Mouse (Mus musculus) heart, embryonic 15.5 days (tissue): ENCODE results near the gene Mrpl4. TPM values are rescaled to one million over a fixed set of nuclear protein-coding genes. Genes with fewer than 3 reads are reported as not detected.

Experiments
- ATAC-seq: fragments of 200-750 bp; cut with Nextera tagmentation; replicated peaks from 2 replicates; pipeline ENCODE4 v1.8.0; 2017; ENCODE audit warnings: low read depth, moderate TSS enrichment; ENCODE audit not compliant: insufficient number of reproducible peaks, insufficient read depth, low FRiP score
- H3K27ac ChIP-seq: fragments of 300-500 bp; sonication (generic); 2 replicates; pipeline ENCODE4 v1.5.1; 2015; ENCODE audit warnings: mild to moderate bottlenecking, inconsistent platforms
- H3K27me3 ChIP-seq: fragments of 300-500 bp; sonication (generic); 2 replicates; pipeline ENCODE4 v1.6.1; 2015; ENCODE audit warnings: inconsistent platforms
- H3K36me3 ChIP-seq: fragments of 300-500 bp; sonication (generic); 2 replicates; pipeline ENCODE4 v1.6.1; 2015; ENCODE audit warnings: mild to moderate bottlenecking, inconsistent platforms
- H3K4me1 ChIP-seq: fragments of 300-500 bp; sonication (generic); replicated peaks from 2 replicates; pipeline ENCODE4 v1.6.1; 2015; ENCODE audit warnings: inconsistent platforms
- H3K4me2 ChIP-seq: fragments of 300-500 bp; sonication (generic); 2 replicates; pipeline ENCODE4 v1.6.1; 2015; ENCODE audit warnings: inconsistent platforms, mild to moderate bottlenecking, moderate library complexity
- H3K4me3 ChIP-seq: fragments of 300-500 bp; sonication (generic); 2 replicates; pipeline ENCODE4 v1.5.1; 2015; ENCODE audit warnings: mild to moderate bottlenecking, inconsistent platforms
- H3K9ac ChIP-seq: fragments of 300-500 bp; sonication (generic); 2 replicates; pipeline ENCODE4 v1.6.1; 2015; ENCODE audit warnings: mild to moderate bottlenecking, inconsistent platforms
- H3K9me3 ChIP-seq: fragments of 300-500 bp; sonication (generic); replicated peaks from 2 replicates; pipeline ENCODE4 v1.6.1; 2016; ENCODE audit warnings: inconsistent platforms
- WGBS: fragments of 180-500 bp; shearing (Covaris S2); methylation state at CpG from one replicate; pipeline ENCODE4 v1.1.7; 2015; ENCODE audit warnings: mixed read lengths; 5-methylcytosine and 5-hydroxymethylcytosine counted together
- polyA plus RNA-seq: library from polyadenylated mRNA; unstranded; fragments of >200 nt; fragmentation: Nextera tagmentation; extraction: Ambion mirVana; gene quantifications from 2 replicates; pipeline ENCODE4 v1.2.1, GENCODE M21; 2015

The Mrpl4 gene
- polyA plus RNA-seq, 1 experiment from 2014 or later, result 136 TPM

- H3K4me3 ChIP-seq, result peak overlapping the region; percentile 59
- WGBS, result 0% methylated on average over 36 of the region's 36 CpGs
- peak overlapping the region; percentile 47 for H3K9ac ChIP-seq
- H3K4me2 ChIP-seq, result peak overlapping the region; percentile 98
- H3K4me1 ChIP-seq, result peaks cover 57% of the 10 kb centered on the region
- H3K27ac ChIP-seq, result peak overlapping the region; percentile 64
- peak; percentile 10; the same call in 1 of the 2 replicates for ATAC-seq
- peaks cover 50% of the 10 kb centered on the region for H3K27me3 ChIP-seq
- H3K36me3 ChIP-seq, result no peaks in the 10 kb centered on the region
- no peaks in the 10 kb centered on the region for H3K9me3 ChIP-seq
Observed at GRCm38 (mm10) chr9:21031251-21031895, 28.8 kb downstream of the Mrpl4 start.

GRCm38 (mm10) chr9:21031896-21032351 lies 29.4 kb downstream of the Mrpl4 start, which contains the start of gene Icam5:
Gene Icam5, plus strand, starts transcription at chr9:21032073.
- H3K9ac ChIP-seq, result peak within 1 kb of the TSS; percentile 47
- no peaks in the 10 kb centered on the region for H3K36me3 ChIP-seq
- ATAC-seq, result no peak
- peaks cover 54% of the 10 kb centered on the region for H3K27me3 ChIP-seq
- WGBS, result under 1% methylated on average over 33 of the region's 35 CpGs
- no peaks in the 10 kb centered on the region for H3K9me3 ChIP-seq
- H3K4me2 ChIP-seq, result peak within 1 kb of the TSS; percentile 98
- H3K4me1 ChIP-seq, result peaks cover 63% of the 10 kb centered on the region
- H3K4me3 ChIP-seq, result peak within 1 kb of the TSS; percentile 59
- H3K27ac ChIP-seq, result peak within 1 kb of the TSS; percentile 64

GRCm38 (mm10) chr9:21032491-21032890 lies 30.0 kb downstream of the Mrpl4 start:
- peak overlapping the region; percentile 98 for H3K4me2 ChIP-seq
- H3K4me1 ChIP-seq, result peaks cover 69% of the 10 kb centered on the region
- 2% methylated on average over 7 of the region's 7 CpGs for WGBS
- no peaks in the 10 kb centered on the region for H3K9me3 ChIP-seq
- 0 out of 2 replicates have a peak overlapping the region, but pooled peaks have one; percentile 47 for H3K9ac ChIP-seq
- peaks cover 59% of the 10 kb centered on the region for H3K27me3 ChIP-seq
- no peaks in the 10 kb centered on the region for H3K36me3 ChIP-seq
- H3K4me3 ChIP-seq, result peak overlapping the region; percentile 59
- no peak for ATAC-seq
- no peak overlapping the region for H3K27ac ChIP-seq

- ATAC-seq, result peak; percentile 50
- Histone ChIP-seq H3K4me1 (peaks cover 74% of the 10 kb centered on the region), H3K27ac (no peak overlapping the region), H3K9ac (peak overlapping the region; percentile 44), H3K36me3 (no peaks in the 10 kb centered on the region), H3K9me3 (no peaks in the 10 kb centered on the region), H3K4me3 (peak overlapping the region; percentile 59), H3K4me2 (peak overlapping the region; percentile 98), H3K27me3 (peaks cover 66% of the 10 kb centered on the region)
- WGBS, result 0% methylated on average over 34 of the region's 34 CpGs
Observed at GRCm38 (mm10) chr9:21033136-21033535, 30.6 kb downstream of the Mrpl4 start.

GRCm38 (mm10) chr9:21034481-21035085 lies 32.0 kb downstream of the Mrpl4 start:
- Histone ChIP-seq H3K27ac (no peak overlapping the region), H3K36me3 (no peaks in the 10 kb centered on the region), H3K27me3 (peaks cover 77% of the 10 kb centered on the region), H3K9me3 (no peaks in the 10 kb centered on the region), H3K9ac (no peak overlapping the region), H3K4me1 (peaks cover 72% of the 10 kb centered on the region), H3K4me2 (no peak overlapping the region), H3K4me3 (no peak overlapping the region)
- WGBS, result 5% methylated on average over 17 of the region's 17 CpGs
- no peak for ATAC-seq

- H3K9me3 ChIP-seq, result no peaks in the 10 kb centered on the region
- 35% methylated on average over 9 of the region's 9 CpGs for WGBS
- H3K27ac ChIP-seq, result no peak overlapping the region
- no peak for ATAC-seq
- no peak overlapping the region; the same call in 1 of the 2 replicates for H3K4me3 ChIP-seq
- H3K4me2 ChIP-seq, result no peak overlapping the region
- H3K9ac ChIP-seq, result no peak overlapping the region
- H3K4me1 ChIP-seq, result peaks cover 62% of the 10 kb centered on the region
- H3K27me3 ChIP-seq, result peaks cover 84% of the 10 kb centered on the region
- H3K36me3 ChIP-seq, result no peaks in the 10 kb centered on the region
Observed at GRCm38 (mm10) chr9:21035586-21035985, 33.0 kb downstream of the Mrpl4 start.

GRCm38 (mm10) chr9:21036161-21036560 lies 33.6 kb downstream of the Mrpl4 start:
- H3K27ac ChIP-seq, result no peak overlapping the region
- no peak for ATAC-seq
- H3K4me3 ChIP-seq, result no peak overlapping the region
- 14% methylated on average over 20 of the region's 20 CpGs for WGBS
- no peaks in the 10 kb centered on the region for H3K36me3 ChIP-seq
- H3K4me2 ChIP-seq, result peak overlapping the region; percentile 73
- H3K9me3 ChIP-seq, result no peaks in the 10 kb centered on the region
- peaks cover 56% of the 10 kb centered on the region for H3K4me1 ChIP-seq
- peaks cover 84% of the 10 kb centered on the region for H3K27me3 ChIP-seq
- H3K9ac ChIP-seq, result 0 out of 2 replicates have a peak overlapping the region, but pooled peaks have one; percentile 35

DNA sequence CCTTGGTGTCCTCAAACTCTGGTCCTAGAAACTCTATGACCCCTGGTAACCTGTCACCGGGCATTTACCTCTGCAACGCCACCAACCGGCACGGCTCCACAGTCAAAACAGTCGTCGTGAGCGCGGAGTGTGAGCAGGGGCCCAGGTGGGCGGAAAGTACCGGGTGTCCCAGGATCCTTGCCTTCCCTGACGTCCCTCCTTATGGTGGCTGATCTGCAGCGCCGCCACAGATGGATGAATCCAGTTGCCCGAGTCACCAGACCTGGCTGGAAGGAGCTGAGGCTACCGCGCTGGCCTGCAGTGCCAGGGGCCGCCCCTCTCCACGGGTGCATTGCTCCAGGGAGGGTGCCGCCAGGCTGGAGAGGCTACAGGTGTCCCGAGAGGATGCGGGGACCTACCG lies 34.1 kb downstream of the Mrpl4 start:
- Histone ChIP-seq H3K4me2 (peak overlapping the region; percentile 73), H3K9me3 (no peaks in the 10 kb centered on the region), H3K27me3 (peaks cover 82% of the 10 kb centered on the region), H3K4me3 (peak overlapping the region; percentile 45), H3K27ac (no peak overlapping the region), H3K4me1 (peaks cover 51% of the 10 kb centered on the region), H3K9ac (peak overlapping the region; percentile 35; the same call in 1 of the 2 replicates), H3K36me3 (no peaks in the 10 kb centered on the region)
- 5% methylated on average over 22 of the region's 22 CpGs for WGBS
- no peak for ATAC-seq

- Histone ChIP-seq H3K27ac (no peak overlapping the region), H3K4me2 (peak overlapping the region; percentile 73), H3K4me1 (peaks cover 43% of the 10 kb centered on the region), H3K9ac (peak overlapping the region; percentile 31; the same call in 1 of the 2 replicates), H3K36me3 (no peaks in the 10 kb centered on the region), H3K4me3 (peak overlapping the region; percentile 45), H3K27me3 (peaks cover 73% of the 10 kb centered on the region), H3K9me3 (no peaks in the 10 kb centered on the region)
- ATAC-seq, result peak; percentile 71
- WGBS, result 3% methylated on average over 31 of the region's 31 CpGs
Observed at GRCm38 (mm10) chr9:21037481-21037891, 34.9 kb downstream of the Mrpl4 start.

GRCm38 (mm10) chr9:21039779-21040178 lies 37.2 kb downstream of the Mrpl4 start:
- no peak overlapping the region for H3K4me3 ChIP-seq

GRCm38 (mm10) chr9:21041308-21041707 lies 38.8 kb downstream of the Mrpl4 start:
- peaks cover 37% of the 10 kb centered on the region for H3K27me3 ChIP-seq

More at GRCm38 (mm10) chr9:21039779-21040178, 37.2 kb downstream of the Mrpl4 start:
- ATAC-seq, result no peak
- H3K9ac ChIP-seq, result no peak overlapping the region
- H3K4me2 ChIP-seq, result no peak overlapping the region
- H3K9me3 ChIP-seq, result no peaks in the 10 kb centered on the region
- peaks cover 52% of the 10 kb centered on the region for H3K27me3 ChIP-seq
- peaks cover 31% of the 10 kb centered on the region for H3K4me1 ChIP-seq
- WGBS, result 77% methylated on average over 3 of the region's 3 CpGs
- H3K36me3 ChIP-seq, result no peaks in the 10 kb centered on the region
- no peak overlapping the region for H3K27ac ChIP-seq

More at GRCm38 (mm10) chr9:21041308-21041707, 38.8 kb downstream of the Mrpl4 start:
- 41% methylated on average over 4 of the region's 4 CpGs for WGBS
- no peaks in the 10 kb centered on the region for H3K9me3 ChIP-seq
- no peak overlapping the region for H3K4me2 ChIP-seq
- H3K9ac ChIP-seq, result no peak overlapping the region
- no peak overlapping the region for H3K4me3 ChIP-seq
- H3K4me1 ChIP-seq, result peaks cover 23% of the 10 kb centered on the region
- ATAC-seq, result no peak
- no peaks in the 10 kb centered on the region for H3K36me3 ChIP-seq
- no peak overlapping the region for H3K27ac ChIP-seq
